Mouse (Mus musculus) adrenal gland, postnatal 14 days (tissue): ENCODE measurements around the gene 1700025G04Rik. TPM values are rescaled to one million over a fixed set of nuclear protein-coding genes. Genes with fewer than 3 reads are reported as not detected.

Experiments used
- DNase-seq: peaks from one replicate; pipeline ENCODE4 v3.0.0; 2021; ENCODE audit warnings: mixed read lengths
- total RNA-seq: library from RNA; stranded (reverse); gene quantifications from 2 replicates; pipeline ENCODE4 v1.2.3, GENCODE M21; 2021

The 1700025G04Rik gene
- total RNA-seq, 1 experiment from 2014 or later = 91.7 TPM

- DNase-seq = no peak
These were observed 128.7 kb downstream of the 1700025G04Rik start for GRCm38 (mm10) chr1:151961204-151961603.

DNA sequence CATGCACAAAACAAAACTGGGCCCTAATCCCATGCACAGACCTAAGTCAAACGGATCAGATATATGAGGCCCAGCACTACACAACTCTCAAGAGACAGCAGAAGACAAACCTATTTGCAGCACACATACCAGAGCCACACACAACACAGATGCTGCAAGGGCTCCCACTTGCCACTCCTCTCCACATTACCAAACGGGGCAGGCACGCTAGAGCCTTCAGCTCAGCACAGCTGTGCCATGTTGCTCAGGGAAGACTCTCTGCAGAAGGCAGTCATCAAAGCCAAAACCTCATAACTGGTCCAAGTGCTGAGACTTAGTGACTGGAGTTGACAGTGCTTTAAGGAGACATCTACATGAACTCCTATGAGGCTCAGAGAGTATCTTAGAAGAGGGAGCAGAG lies 130.9 kb downstream of the 1700025G04Rik start:
- no peak for DNase-seq

GRCm38 (mm10) chr1:151958442-151958841 lies 131.5 kb downstream of the 1700025G04Rik start:
- DNase-seq = no peak

DNA sequence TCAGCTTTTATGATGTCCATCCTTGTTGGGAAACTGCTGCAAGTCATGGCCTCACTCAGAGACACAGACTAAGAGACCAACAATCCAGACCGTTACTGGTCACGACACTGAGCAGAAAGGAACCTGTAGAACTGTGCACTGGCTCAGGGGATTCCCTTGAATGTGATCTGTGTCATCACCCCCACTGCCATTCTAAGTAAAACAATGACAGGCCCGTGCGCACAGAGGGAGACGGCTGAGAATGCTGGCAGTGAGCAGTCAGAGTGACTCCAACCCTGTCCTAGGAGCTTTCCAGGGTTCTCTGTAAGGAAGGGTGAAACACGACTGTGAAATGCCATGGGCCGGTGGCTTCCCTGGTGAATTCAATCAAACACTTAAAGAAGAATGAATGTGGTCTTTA lies 132.3 kb downstream of the 1700025G04Rik start:
- DNase-seq = peak; percentile 31

DNA sequence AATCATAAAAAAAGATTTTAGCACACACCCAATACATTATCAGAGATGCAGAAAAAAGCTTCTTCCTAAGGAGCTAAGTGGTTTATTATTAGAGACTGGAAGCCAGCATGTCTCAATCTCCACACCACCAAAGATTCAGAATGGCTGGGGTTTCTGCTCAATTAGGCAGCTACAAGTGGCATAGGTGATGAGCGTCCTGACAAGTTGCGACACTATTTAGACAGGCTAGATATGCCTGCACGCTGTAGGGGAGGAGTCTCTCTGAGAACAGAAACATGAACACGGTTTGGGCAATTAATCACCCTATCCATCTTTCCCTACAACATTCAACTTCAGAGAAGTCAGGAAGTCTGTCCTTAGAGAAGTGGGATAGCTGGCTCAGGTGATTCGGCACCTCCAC lies 134.1 kb downstream of the 1700025G04Rik start:
- no peak for DNase-seq

DNA sequence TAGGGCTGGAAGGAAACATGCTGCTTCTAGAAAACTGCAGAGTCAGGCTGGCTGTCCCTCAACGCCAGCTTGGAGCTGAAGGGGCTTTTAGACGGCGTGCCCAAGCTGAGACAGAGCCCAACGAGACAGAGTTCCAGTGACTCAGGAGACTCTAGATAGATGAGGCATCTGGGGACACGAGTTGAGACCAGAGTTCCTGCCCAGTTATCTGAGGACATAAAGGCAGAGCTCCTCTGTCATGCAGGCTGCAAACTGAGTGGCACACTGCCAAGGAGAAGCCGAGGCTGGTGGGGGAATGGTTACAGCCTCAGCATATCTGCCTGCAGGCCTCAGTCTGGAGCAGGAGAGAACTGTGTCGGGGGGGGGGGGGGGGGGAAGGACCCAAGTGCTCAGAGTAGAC lies 136.4 kb downstream of the 1700025G04Rik start:
- peak; percentile 91 for DNase-seq

GRCm38 (mm10) chr1:151948065-151948464 lies 141.9 kb downstream of the 1700025G04Rik start:
- DNase-seq = no peak

DNA sequence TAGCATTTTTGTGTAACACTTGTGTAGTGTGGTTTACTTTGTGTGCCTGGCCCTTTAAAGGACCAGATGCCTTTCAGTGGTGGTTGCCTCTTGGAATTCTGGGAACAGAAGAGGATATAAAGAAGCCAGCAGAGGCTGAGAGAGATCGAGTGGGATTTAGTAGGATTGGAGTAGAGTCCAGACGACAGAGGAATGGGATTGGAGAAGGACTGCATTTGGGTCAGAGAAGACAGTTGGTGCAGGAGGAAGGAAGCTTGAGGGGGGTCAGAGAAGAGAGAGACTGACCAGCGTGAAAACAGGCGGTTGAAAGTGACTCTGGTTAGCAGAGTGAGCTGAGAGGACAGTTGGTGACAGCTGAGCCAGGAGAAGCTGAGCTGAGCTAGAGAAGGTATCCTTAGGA lies 142.4 kb downstream of the 1700025G04Rik start:
- no peak for DNase-seq

DNA sequence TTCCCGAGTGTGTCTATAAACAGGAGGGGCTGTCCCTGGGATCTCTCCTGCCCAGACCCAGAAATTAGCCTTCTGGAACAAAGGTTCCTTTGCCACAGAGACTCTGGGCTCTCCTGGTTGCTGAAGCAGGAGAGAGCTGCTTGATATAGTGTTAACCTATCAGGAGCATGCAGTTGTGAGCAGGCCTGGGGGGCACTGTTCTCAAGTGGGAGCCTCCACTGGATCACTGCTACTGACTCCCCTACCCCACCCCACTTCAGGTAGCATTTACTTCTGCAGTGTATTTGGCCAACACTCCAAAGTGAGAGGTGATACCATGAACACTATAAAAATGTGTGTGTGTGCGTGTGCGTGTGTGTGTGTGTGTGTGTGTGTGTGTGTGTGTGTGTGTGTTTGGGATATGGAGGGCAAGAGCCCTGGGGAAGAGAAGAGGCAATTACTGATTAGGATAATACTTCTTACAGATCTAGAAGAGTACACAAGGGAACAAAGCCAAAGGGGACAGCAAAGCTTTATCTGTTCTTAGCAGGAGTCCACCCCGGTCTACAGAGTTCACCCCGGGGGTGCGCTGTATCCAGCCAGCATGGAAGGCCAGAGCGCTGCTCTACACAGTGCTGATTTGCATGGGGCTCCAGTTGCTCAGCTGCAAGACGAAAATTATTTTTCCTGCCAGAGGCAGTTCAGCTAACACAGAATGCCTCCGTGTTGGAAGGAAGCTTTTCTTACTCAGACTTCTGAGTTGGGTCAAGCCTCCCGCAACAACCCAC lies 145.3 kb downstream of the 1700025G04Rik start:
- DNase-seq = peak; percentile 45

GRCm38 (mm10) chr1:151943681-151944237 lies 146.2 kb downstream of the 1700025G04Rik start:
- DNase-seq = no peak

- DNase-seq = peak; percentile 54
These were observed 146.8 kb downstream of the 1700025G04Rik start for GRCm38 (mm10) chr1:151942972-151943654.

DNA sequence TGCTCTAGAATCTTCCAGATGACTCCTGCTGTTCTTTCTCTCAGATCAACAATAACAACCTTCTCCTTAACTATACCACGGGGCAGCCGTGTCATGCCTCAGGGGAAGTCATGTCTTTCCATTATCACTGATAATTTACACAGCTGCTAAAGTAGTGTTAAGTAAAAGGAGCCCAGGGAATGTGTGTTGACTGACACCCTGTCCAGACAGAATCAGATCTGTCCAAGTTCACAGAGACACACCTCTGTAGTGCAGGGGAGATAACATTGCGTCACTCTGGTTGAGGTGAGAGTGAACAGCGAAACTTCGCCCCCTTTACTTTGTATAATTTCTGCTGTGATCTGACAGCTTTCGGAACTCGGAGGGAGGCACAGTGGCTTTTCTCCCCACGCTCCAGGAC lies 149.9 kb downstream of the 1700025G04Rik start:
- DNase-seq = no peak

- no peak for DNase-seq
These were observed 150.4 kb downstream of the 1700025G04Rik start for GRCm38 (mm10) chr1:151939510-151939909.

GRCm38 (mm10) chr1:151933605-151934004 lies 156.3 kb downstream of the 1700025G04Rik start:
- DNase-seq = no peak

- DNase-seq = no peak
These were observed 163.1 kb downstream of the 1700025G04Rik start for GRCm38 (mm10) chr1:151926826-151927225.

GRCm38 (mm10) chr1:151926141-151926540 lies 163.8 kb downstream of the 1700025G04Rik start:
- DNase-seq = no peak

DNA sequence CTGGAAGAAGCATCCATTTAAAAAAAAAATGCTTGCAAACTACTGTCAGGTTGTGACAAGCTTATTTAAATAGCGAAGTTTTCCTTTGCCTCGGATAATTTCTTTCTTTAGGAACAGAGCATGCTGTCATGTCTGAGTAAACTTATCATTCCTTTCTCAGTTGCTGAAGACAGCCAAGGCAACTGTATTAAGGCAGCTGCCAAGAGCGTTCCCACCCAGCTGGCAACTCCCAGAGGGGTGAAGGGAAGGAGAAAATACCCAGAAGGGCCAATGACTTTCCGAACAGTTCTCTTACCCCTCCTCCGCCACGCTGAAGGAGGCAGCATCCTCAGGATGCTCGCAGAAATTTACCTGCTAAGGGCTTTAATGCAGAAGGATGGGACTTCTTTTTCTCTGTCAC lies 164.2 kb downstream of the 1700025G04Rik start:
- DNase-seq = no peak

- DNase-seq = no peak
These were observed 171.0 kb downstream of the 1700025G04Rik start for GRCm38 (mm10) chr1:151918806-151919357.

GRCm38 (mm10) chr1:151917736-151918135 lies 172.2 kb downstream of the 1700025G04Rik start:
- no peak for DNase-seq

DNA sequence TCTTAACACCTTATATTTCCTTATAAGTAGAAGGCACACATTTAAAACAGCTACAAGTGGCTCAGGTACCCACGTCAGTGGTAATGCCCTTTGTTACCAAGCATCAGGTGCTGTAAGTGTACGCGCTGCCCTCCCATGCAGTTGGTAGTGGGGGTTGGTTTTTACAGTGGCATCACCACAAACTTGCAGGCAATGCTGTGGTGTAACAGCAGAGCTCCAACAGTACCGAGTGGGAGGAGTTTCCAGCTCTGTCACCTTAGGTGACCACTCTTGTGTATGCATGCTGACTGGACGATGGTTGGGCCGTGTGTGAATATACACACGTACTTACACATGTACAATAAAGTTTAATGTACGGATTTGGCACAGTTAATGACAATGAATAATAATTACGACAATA lies 175.4 kb downstream of the 1700025G04Rik start:
- DNase-seq = no peak

DNA sequence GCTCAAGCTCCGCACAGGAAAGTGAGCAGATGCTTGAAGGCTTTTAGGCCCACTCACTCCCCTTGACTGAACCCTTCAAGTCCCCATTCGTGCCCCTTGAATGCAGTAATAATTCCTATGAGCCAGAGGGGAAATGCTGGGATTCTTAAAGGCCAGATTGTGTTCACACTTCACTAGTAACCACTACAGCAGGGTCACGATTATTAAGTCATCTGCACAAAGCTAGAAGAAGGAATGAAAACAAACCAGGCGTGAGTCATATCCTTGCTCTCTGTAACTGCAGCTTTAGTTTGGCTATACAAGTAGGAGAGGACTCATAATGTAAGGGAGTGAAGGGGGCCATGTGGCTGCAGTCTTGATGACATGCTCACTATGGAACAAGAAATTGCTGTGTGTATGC lies 182.9 kb downstream of the 1700025G04Rik start:
- no peak for DNase-seq

GRCm38 (mm10) chr1:151900706-151901360 lies 189.1 kb downstream of the 1700025G04Rik start:
- no peak for DNase-seq

- no peak for DNase-seq
These were observed 190.0 kb downstream of the 1700025G04Rik start for GRCm38 (mm10) chr1:151899964-151900363.
